Mouse (Mus musculus) heart, embryonic 14.5 days (tissue): ENCODE results near the gene Aldh2. TPM values are rescaled to one million over a fixed set of nuclear protein-coding genes. Genes with fewer than 3 reads are reported as not detected.
"Not testable (repeated sequence)": the region's sequence is repeated elsewhere in the genome, so short reads cannot be mapped to it uniquely, and the experiment has no call there.

Experiments used
- ATAC-seq: fragments of 200-750 bp; cut with Nextera tagmentation; 2 replicates; pipeline ENCODE4 v1.8.0; 2017; ENCODE audit warnings: low read depth, moderate TSS enrichment; ENCODE audit not compliant: insufficient number of reproducible peaks, insufficient read depth, low FRiP score
- H3K27ac ChIP-seq, 2 experiments: fragments of 200-500 bp in 1 of 2; fragments of 300-500 bp in 1 of 2; sonication (generic) in 1 of 2; replicated peaks in 1 of 2; 2 replicates each; pipeline ENCODE4 v1.5.1; 2012 to 2014; ENCODE audit warnings: low read depth in 2 of 2, low read length in 2 of 2, control low read depth in 1 of 2, mild to moderate bottlenecking in 1 of 2, mixed read lengths in 1 of 2; ENCODE audit not compliant: control insufficient read depth in 1 of 2, insufficient read depth in 1 of 2
- H3K27me3 ChIP-seq: fragments of 300-500 bp; sonication (generic); 2 replicates; pipeline ENCODE4 v1.6.1; 2014; ENCODE audit warnings: mild to moderate bottlenecking, low read length, control low read depth; ENCODE audit not compliant: control insufficient read depth, insufficient read depth
- H3K36me3 ChIP-seq: fragments of 300-500 bp; sonication (generic); 2 replicates; pipeline ENCODE4 v1.6.1; 2014; ENCODE audit warnings: mild to moderate bottlenecking, control low read depth, low read length, mixed read lengths; ENCODE audit not compliant: control insufficient read depth, insufficient read depth
- H3K4me1 ChIP-seq, 2 experiments: fragments of 200-500 bp in 1 of 2; fragments of 300-500 bp in 1 of 2; sonication (generic) in 1 of 2; 2 replicates each; pipeline ENCODE4 v1.6.1; 2012 to 2014; ENCODE audit warnings: low read length in 2 of 2, control low read depth in 1 of 2, mixed read lengths in 1 of 2; ENCODE audit not compliant: control insufficient read depth in 2 of 2, insufficient read depth in 2 of 2
- H3K4me2 ChIP-seq: fragments of 300-500 bp; sonication (generic); 2 replicates; pipeline ENCODE4 v1.6.1; 2014; ENCODE audit warnings: mild to moderate bottlenecking, low read length
- H3K4me3 ChIP-seq, 2 experiments: fragments of 200-500 bp in 1 of 2; fragments of 300-500 bp in 1 of 2; sonication (generic) in 1 of 2; 2 replicates each; pipeline ENCODE4 v1.5.1; 2012 to 2014; ENCODE audit warnings: low read length in 2 of 2, mild to moderate bottlenecking in 2 of 2, control low read depth in 1 of 2, low read depth in 1 of 2, moderate library complexity in 1 of 2; ENCODE audit not compliant: control insufficient read depth in 1 of 2, insufficient read depth in 1 of 2
- H3K9ac ChIP-seq: fragments of 300-500 bp; sonication (generic); 2 replicates; pipeline ENCODE4 v1.6.1; 2014; ENCODE audit warnings: mild to moderate bottlenecking, low read length
- H3K9me3 ChIP-seq: fragments of 300-500 bp; sonication (generic); 2 replicates; pipeline ENCODE4 v1.6.1; 2016; ENCODE audit warnings: low read length, control low read depth; ENCODE audit not compliant: control insufficient read depth
- WGBS: fragments of 180-500 bp; shearing (Covaris S2); extraction: QIAGEN DNeasy Blood & Tissue Kit; methylation state at CpG from one replicate; pipeline ENCODE4 v1.1.7; 2014; 5-methylcytosine and 5-hydroxymethylcytosine counted together
- polyA plus RNA-seq: library from polyadenylated mRNA; unstranded; fragments of >200 nt; fragmentation: Nextera tagmentation; extraction: Ambion mirVana; gene quantifications from 2 replicates; pipeline ENCODE4 v1.2.1, GENCODE M21; 2014

Gene Aldh2
- polyA plus RNA-seq = 32.0 and 40.0 TPM in 2 replicates

DNA sequence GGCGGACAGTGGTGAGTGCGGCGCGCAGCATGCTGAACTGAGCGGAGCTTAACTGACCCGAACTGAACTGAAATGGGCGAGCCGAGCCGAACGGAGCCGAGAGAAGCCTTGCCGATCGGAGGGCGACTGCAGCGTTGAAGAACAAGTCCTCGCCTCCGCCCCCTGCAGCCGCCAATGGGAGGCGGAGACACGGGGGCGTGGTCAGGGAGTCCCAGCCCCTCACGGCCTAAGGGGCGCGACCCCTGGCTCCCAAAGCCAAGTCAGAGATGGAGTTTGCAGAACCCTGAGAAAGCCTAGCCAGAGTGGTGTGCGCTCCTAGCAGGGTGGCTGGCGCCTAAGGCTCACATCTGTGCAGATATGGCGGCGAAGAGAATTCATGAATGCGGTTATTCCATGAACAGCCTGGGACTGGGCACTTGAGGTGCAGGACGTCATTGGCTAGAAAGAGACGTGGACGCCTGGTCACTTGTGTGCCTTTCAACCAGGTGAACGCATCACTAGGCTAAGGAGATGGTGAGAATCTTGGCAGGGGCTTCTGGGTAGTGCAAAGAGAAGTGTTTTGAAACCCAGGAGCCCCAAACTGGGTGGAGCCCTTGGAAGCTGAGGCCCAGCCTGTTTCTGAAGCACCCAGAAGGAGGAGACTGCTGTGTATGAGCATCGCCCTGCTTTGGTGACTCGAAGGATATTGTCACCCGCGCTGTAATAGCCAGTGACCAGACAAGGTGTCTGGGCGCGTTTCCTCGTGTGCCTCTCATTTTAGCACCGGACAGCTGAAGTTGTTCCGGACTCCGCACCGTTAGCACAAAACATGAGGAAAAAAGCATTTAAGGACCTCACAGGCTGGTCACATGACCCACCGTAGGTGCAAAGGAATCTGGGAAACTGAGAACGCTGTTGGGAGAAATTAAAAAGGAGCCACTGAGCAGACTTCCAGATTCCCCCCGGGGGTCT lies at the start of gene Aldh2:
Gene Aldh2, minus strand, starts transcription at position 374 of the 951 bp plus-strand sequence.
- WGBS = 3% methylated on average over 47 of the region's 47 CpGs
- no peaks in the 10 kb centered on the region for H3K27me3 ChIP-seq
- H3K27ac ChIP-seq = peak within 1 kb of the TSS; percentile 32 to 41; a peak in 3 of 4 replicates
- H3K4me2 ChIP-seq = peak within 1 kb of the TSS; percentile 97
- H3K4me1 ChIP-seq = peaks cover 20 to 26% of the 10 kb centered on the region in 2 experiments; a peak in 3 of 4 replicates
- peak within 1 kb of the TSS; percentile 54 to 68 for H3K4me3 ChIP-seq
- H3K9me3 ChIP-seq = no peaks in the 10 kb centered on the region
- ATAC-seq = peak; percentile 59
- H3K9ac ChIP-seq = peak within 1 kb of the TSS; percentile 77
- H3K36me3 ChIP-seq = no peaks in the 10 kb centered on the region

DNA sequence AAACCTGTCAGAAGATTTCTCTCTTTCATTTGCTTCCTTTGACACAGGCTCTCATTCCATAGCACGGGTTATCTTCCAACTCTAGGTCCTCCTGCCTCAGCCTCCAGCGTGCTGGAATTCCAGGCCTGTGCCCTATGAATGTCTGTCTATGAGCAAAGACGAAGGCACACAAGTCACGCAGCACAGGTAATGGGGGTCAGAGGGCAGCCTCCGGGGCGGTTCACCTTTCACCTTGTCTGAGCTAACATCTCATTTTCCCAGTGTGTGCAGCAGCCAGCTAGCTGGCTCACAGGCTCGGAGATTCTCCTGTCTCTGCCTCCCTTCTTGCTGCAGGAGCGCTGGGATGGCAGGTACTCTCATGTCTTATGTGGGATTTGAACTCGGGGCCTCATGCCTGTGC lies 46.0 kb upstream of the Aldh2 start:
- WGBS = 87% methylated on average over 9 of the region's 9 CpGs
- ATAC-seq = no peak
- no peaks in the 10 kb centered on the region for H3K4me1 ChIP-seq
- H3K9ac ChIP-seq = no peak overlapping the region
- H3K4me3 ChIP-seq = no peak overlapping the region
- H3K27ac ChIP-seq = no peak overlapping the region
- H3K27me3 ChIP-seq = no peaks in the 10 kb centered on the region
- no peak overlapping the region for H3K4me2 ChIP-seq
- H3K9me3 ChIP-seq = no peaks in the 10 kb centered on the region
- H3K36me3 ChIP-seq = no peaks in the 10 kb centered on the region

DNA sequence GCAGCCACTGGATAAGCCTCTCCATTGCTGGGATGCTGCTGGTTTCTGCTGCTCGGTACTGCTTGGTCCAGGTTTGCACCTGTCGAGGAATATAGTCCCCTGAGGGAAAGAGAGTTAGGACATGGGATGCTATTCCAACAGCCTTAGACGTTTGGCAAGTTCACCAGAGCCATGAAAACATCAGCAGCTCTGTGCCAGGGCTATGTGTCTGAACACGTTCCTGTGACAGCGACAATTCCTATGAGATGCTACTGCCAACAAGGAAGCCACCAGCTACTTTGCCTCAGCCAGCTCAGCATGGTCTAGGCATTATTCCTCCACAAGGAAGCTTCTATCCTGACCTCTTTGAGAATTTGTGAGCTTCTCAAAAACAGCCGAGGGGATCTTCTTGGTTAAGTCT lies 43.7 kb upstream of the Aldh2 start:
- Histone ChIP-seq H3K27ac (no peak overlapping the region), H3K9me3 (no peaks in the 10 kb centered on the region), H3K9ac (no peak overlapping the region), H3K4me1 (no peaks in the 10 kb centered on the region), H3K27me3 (no peaks in the 10 kb centered on the region), H3K4me3 (no peak overlapping the region), H3K36me3 (no peaks in the 10 kb centered on the region), H3K4me2 (no peak overlapping the region)
- 78% methylated on average over 6 of the region's 6 CpGs for WGBS
- ATAC-seq = no peak

DNA sequence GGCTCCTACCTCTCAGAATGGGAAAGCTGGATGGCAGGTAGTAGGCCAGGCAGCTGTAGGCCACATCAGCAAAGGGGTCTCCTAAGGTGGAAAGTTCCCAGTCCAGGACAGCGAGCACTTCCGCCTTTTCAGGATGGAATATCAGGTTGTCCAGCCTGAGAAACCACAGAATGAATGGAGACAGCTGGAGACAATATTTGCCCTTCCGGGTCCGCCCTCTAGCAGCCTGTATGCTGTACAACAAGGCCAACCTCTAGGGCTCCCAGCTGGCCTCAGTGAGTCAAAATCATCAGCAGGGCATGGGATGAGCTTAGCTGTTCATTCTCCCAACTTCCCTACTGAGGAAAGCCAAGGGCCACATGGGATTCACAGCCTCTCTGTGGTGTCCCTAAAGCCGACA lies 41.0 kb upstream of the Aldh2 start:
- no peak overlapping the region for H3K4me2 ChIP-seq
- H3K4me1 ChIP-seq = no peaks in the 10 kb centered on the region
- no peak for ATAC-seq
- no peaks in the 10 kb centered on the region for H3K9me3 ChIP-seq
- no peak overlapping the region for H3K9ac ChIP-seq
- H3K27ac ChIP-seq = no peak overlapping the region
- H3K27me3 ChIP-seq = no peaks in the 10 kb centered on the region
- WGBS = 86% methylated on average over 5 of the region's 5 CpGs
- H3K36me3 ChIP-seq = no peaks in the 10 kb centered on the region
- no peak overlapping the region for H3K4me3 ChIP-seq

DNA sequence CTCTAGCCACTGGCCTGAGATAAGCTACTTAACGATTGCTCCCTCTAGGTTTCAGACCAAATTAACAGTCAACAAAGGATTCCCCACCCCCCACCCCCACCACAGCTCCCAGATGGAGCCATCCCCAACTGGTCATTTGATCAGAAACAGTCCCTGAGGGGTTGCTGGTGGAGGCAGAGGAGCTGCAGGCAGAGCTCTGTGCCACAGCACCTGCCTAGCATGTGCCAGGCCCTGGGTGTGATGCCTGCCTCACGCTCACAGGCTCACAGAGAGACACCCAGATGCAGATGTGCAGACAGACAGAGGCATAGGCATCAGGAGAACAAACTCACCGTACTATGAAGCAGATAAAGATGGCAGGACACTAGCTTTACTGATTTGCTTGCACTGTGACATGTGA lies 39.2 kb upstream of the Aldh2 start:
- Histone ChIP-seq H3K4me3 (no peak overlapping the region), H3K4me2 (no peak overlapping the region), H3K36me3 (no peaks in the 10 kb centered on the region), H3K9ac (no peak overlapping the region), H3K27me3 (no peaks in the 10 kb centered on the region), H3K27ac (no peak overlapping the region), H3K4me1 (no peaks in the 10 kb centered on the region), H3K9me3 (no peaks in the 10 kb centered on the region)
- WGBS = 28% methylated on average over 3 of the region's 3 CpGs
- ATAC-seq = no peak

DNA sequence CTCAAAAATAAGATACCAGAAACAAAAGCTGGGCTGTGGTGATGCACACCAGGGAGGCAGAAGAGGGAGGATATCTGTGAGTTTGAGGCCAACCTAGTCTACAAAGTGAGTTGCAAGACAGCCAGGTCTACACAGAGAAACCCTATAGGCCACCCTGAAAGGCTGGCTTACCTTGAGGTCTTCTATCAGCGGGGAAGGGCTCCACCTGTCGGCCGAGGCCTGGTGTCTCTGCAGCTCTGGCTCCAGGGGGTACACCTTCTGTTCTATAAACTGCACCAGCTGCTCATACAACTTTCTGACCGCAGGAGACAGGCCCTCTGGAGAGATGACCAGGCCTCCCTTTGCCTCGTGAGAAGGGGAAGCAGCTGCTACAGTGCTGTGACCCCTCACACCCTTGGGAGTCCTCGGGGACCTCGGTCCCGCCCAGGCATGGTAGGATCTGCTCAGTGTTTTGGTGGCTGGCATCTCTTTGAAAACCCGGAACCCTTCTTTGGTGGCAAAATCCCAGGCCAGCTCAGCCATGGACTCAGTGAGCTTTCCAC lies 37.6 kb upstream of the Aldh2 start:
- H3K4me3 ChIP-seq, ATAC-seq, H3K4me1 ChIP-seq, H3K9me3 ChIP-seq, H3K36me3 ChIP-seq, H3K27ac ChIP-seq, H3K27me3 ChIP-seq, H3K9ac ChIP-seq, H3K4me2 ChIP-seq: not testable (repeated sequence)
- WGBS = 66% methylated on average over 8 of the region's 9 CpGs

DNA sequence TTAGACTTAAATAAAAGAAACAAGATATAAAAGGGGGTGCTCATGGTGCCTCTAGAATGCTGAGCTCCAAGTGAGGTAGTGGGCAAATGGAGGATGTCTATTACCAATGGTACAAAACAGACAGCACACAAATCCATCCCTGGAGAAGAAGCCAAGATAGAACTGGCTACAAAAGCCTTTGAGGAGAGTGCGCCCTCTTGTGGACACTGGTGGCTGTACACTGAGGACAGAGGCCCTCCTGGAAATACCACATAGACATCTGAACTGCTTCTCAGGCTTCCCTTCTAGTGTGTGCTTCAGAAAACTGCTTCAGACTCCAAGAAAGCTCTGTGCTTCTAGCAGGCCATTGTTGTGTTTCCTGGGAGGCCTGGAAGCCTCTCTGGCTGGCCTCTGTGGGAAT lies 34.2 kb upstream of the Aldh2 start:
- WGBS = 5% methylated on average over 1 of the region's 1 CpGs
- Histone ChIP-seq H3K4me1 (no peaks in the 10 kb centered on the region), H3K36me3 (no peaks in the 10 kb centered on the region), H3K9ac (no peak overlapping the region), H3K27ac (no peak overlapping the region), H3K4me2 (no peak overlapping the region), H3K27me3 (no peaks in the 10 kb centered on the region), H3K4me3 (no peak overlapping the region), H3K9me3 (no peaks in the 10 kb centered on the region)
- ATAC-seq = no peak
